Mouse (Mus musculus) MEL (cell line): ENCODE results near the gene Dlg5.

Experiments used
- MAX ChIP-seq: IDR thresholded peaks from 2 replicates; pipeline ENCODE4 v1.6.1; 2011; ENCODE audit warnings: low read length, improper control_type of control experiment
- MAZ ChIP-seq: IDR thresholded peaks from 2 replicates; pipeline ENCODE4 v1.6.1; 2012; ENCODE audit warnings: low read depth, mild to moderate bottlenecking, inconsistent platforms, low read length, improper control_type of control experiment
- TAL1 ChIP-seq: IDR thresholded peaks from 2 replicates; pipeline ENCODE4 v1.6.1; 2012; ENCODE audit warnings: mild to moderate bottlenecking, inconsistent platforms, low read length, moderate library complexity, mixed read lengths

- TF ChIP-seq TAL1 (no peak), MAX (no peak), MAZ (no peak)
These were observed 35.6 kb upstream of the Dlg5 start for GRCm38 (mm10) chr14:24281278-24281677.
